Mouse (Mus musculus) heart, adult 2 months (tissue): ENCODE results near the gene Acadvl. TPM values are rescaled to one million over a fixed set of nuclear protein-coding genes. Genes with fewer than 3 reads are reported as not detected.

Experiments
- DNase-seq, 2 experiments: peaks; one replicate each; pipeline ENCODE4 v3.0.0; 2021
- H3K27ac ChIP-seq: fragments of 200-600 bp; 2 replicates; pipeline ENCODE4 v1.8.1; 2022
- H3K27me3 ChIP-seq: fragments of 200-500 bp; 2 replicates; pipeline ENCODE4 v1.6.1; 2012; ENCODE audit warnings: mild to moderate bottlenecking, low read length, inconsistent platforms, mixed read lengths; ENCODE audit not compliant: control insufficient read depth, insufficient read depth
- H3K36me3 ChIP-seq: fragments of 200-500 bp; 2 replicates; pipeline ENCODE4 v1.6.1; 2012; ENCODE audit warnings: low read length, inconsistent platforms; ENCODE audit not compliant: control insufficient read depth, insufficient read depth
- H3K4me1 ChIP-seq: fragments of 200-500 bp; 2 replicates; pipeline ENCODE4 v1.6.1; 2011; ENCODE audit warnings: low read length; ENCODE audit not compliant: control insufficient read depth, insufficient read depth
- H3K4me3 ChIP-seq: fragments of 200-600 bp; 2 replicates; pipeline ENCODE4 v1.8.1; 2022
- H3K79me2 ChIP-seq: fragments of 200-500 bp; replicated peaks from 2 replicates; pipeline ENCODE4 v1.6.1; 2012; ENCODE audit warnings: mild to moderate bottlenecking, inconsistent platforms, low read length, moderate library complexity, mixed read lengths; ENCODE audit not compliant: control insufficient read depth, insufficient read depth
- H3K9ac ChIP-seq: fragments of 200-500 bp; 2 replicates; pipeline ENCODE4 v1.6.1; 2012; ENCODE audit warnings: low read depth, mild to moderate bottlenecking, control low read depth, inconsistent platforms, low read length, mixed read lengths
- CTCF ChIP-seq: fragments of 200-600 bp; IDR thresholded peaks from 2 replicates; pipeline ENCODE4 v1.8.1; 2022; ENCODE audit warnings: antibody characterized with exemption, mild to moderate bottlenecking, moderate library complexity
- EP300 ChIP-seq: fragments of 200-500 bp; IDR thresholded peaks from 2 replicates; pipeline ENCODE4 v1.6.1; 2011; ENCODE audit warnings: low read depth, low read length, control low read depth; ENCODE audit not compliant: insufficient read depth
- POLR2A ChIP-seq: fragments of 200-500 bp; IDR thresholded peaks from 2 replicates; pipeline ENCODE4 v1.6.1; 2011; ENCODE audit warnings: mild to moderate bottlenecking, low read depth, low read length, control low read depth; ENCODE audit not compliant: insufficient read depth
- WGBS: fragments of 180-500 bp; shearing (Covaris S2); methylation state at CpG from one replicate; pipeline ENCODE4 v1.1.7; 2018; 5-methylcytosine and 5-hydroxymethylcytosine counted together
- intact Hi-C: fragments of 180-260 bp; cut with DNase I; formaldehyde crosslinking; loops from one replicate; pipeline ENCODE4 v1.15.1; 2025
- microRNA-seq, 2 experiments: library from miRNA; unstranded; fragments of <30 nt; microRNA quantifications; one replicate each; pipeline ENCODE4 v1.2.0; 2021
- polyA plus RNA-seq: library from polyadenylated mRNA; depleted of rRNA; stranded (reverse); fragments of >200 nt; gene quantifications from 2 replicates; pipeline ENCODE4 v1.2.3, GENCODE M21; 2012; rRNA removed
- total RNA-seq, 2 experiments: library from RNA; stranded (reverse); gene quantifications; 2 replicates each; pipeline ENCODE4 v1.2.3; 2021

Acadvl gene
- total and polyA plus RNA-seq, 3 experiments = 701 to 1,355 (median 1,139) TPM

- Histone ChIP-seq H3K27ac (no peak overlapping the region), H3K4me1 (peaks cover under 1% of the 10 kb centered on the region; the same call in 1 of the 2 replicates), H3K4me3 (no peak overlapping the region), H3K79me2 (no peaks in the 10 kb centered on the region), H3K36me3 (no peaks in the 10 kb centered on the region), H3K9ac (no peak overlapping the region), H3K27me3 (peaks cover 11% of the 10 kb centered on the region)
- DNase-seq = no peak
- WGBS = 36% methylated on average over 5 of the region's 5 CpGs
- intact Hi-C loops = no loop called here
- TF ChIP-seq EP300 = no peak
- TF ChIP-seq POLR2A = no peak
- TF ChIP-seq CTCF = no peak
Measured at GRCm38 (mm10) chr11:69961841-69962240, 53.4 kb downstream of the Acadvl start.

GRCm38 (mm10) chr11:69960616-69961015, 54.6 kb downstream of the Acadvl start:
- H3K27me3 ChIP-seq = peaks cover 7% of the 10 kb centered on the region
- WGBS = 32% methylated on average over 5 of the region's 5 CpGs
- DNase-seq = no peak

More at GRCm38 (mm10) chr11:69960616-69961015, 54.6 kb downstream of the Acadvl start:
- H3K4me3 ChIP-seq = no peak overlapping the region
- intact Hi-C loops = no loop called here
- H3K36me3 ChIP-seq = no peaks in the 10 kb centered on the region
- no peaks in the 10 kb centered on the region for H3K79me2 ChIP-seq
- no peak overlapping the region for H3K9ac ChIP-seq
- no peaks in the 10 kb centered on the region for H3K4me1 ChIP-seq
- no peak for TF ChIP-seq POLR2A
- TF ChIP-seq EP300 = no peak
- TF ChIP-seq CTCF = peak; percentile 34
- no peak overlapping the region for H3K27ac ChIP-seq

Small RNA genes lying within 50 kb of the gene (microRNA-seq; reads per million reads assigned to microRNA genes)
- gene Gm44349 (0 to 0.39 reads per million in 2 experiments), gene Mir324 (1,213 to 1,322 reads per million in 2 experiments)

Other genes with a start within 250 kb of the Acadvl start
Only the 30 nearest of the 38 such genes appear.
- gene Tmem102, start 209.8 kb downstream of the Acadvl start, total RNA-seq = under 1 TPM; 0.25 to 0.29 TPM
- 0.44 and 0.47 TPM in 2 replicates for gene Tmem102, start 209.8 kb downstream of the Acadvl start, polyA plus RNA-seq
- gene Gm39566, start 200.1 kb downstream of the Acadvl start, total RNA-seq = not detected
- gene Gm39566, start 200.1 kb downstream of the Acadvl start, polyA plus RNA-seq = 0.02 and 0.09 TPM in 2 replicates
- gene Spem2, start 196.9 kb downstream of the Acadvl start, total RNA-seq = not detected
- 0.15 and 0.20 TPM in 2 replicates for gene Spem2, start 196.9 kb downstream of the Acadvl start, polyA plus RNA-seq
- not detected for gene Spem1, start 193.2 kb downstream of the Acadvl start, total RNA-seq
- gene Spem1, start 193.2 kb downstream of the Acadvl start, polyA plus RNA-seq = 0.23 and 0.32 TPM in 2 replicates
- 1 to 10 TPM; 3.4 to 5.0 TPM for gene Nlgn2, start 177.6 kb downstream of the Acadvl start, total RNA-seq
- 6.0 and 6.7 TPM in 2 replicates for gene Nlgn2, start 177.6 kb downstream of the Acadvl start, polyA plus RNA-seq
- gene Tmem256, start 176.9 kb downstream of the Acadvl start, total RNA-seq = 100 to 1,000 TPM; 214 to 254 TPM
- gene Tmem256, start 176.9 kb downstream of the Acadvl start, polyA plus RNA-seq = 308 and 350 TPM in 2 replicates
- 10 to 100 TPM; 21.2 to 22.4 TPM for gene Plscr3, start 169.0 kb downstream of the Acadvl start, total RNA-seq
- gene Plscr3, start 169.0 kb downstream of the Acadvl start, polyA plus RNA-seq = 45.3 and 48.3 TPM in 2 replicates
- not detected for gene Tnk1, start 156.7 kb downstream of the Acadvl start, total RNA-seq
- gene Tnk1, start 156.7 kb downstream of the Acadvl start, polyA plus RNA-seq = 0.20 and 0.68 TPM in 2 replicates
- gene Tmem95, start 137.4 kb downstream of the Acadvl start, total RNA-seq = not detected
- not detected in 2 replicates for gene Tmem95, start 137.4 kb downstream of the Acadvl start, polyA plus RNA-seq
- 1 to 10 TPM; 2.3 to 2.6 TPM for gene Kctd11, start 134.0 kb downstream of the Acadvl start, total RNA-seq
- gene Kctd11, start 134.0 kb downstream of the Acadvl start, polyA plus RNA-seq = 2.9 TPM in 2 replicates
- gene Acap1, start 119.9 kb downstream of the Acadvl start, total RNA-seq = 1 to 10 TPM in 1 of 2 experiments, under 1 TPM in 1; 0.65 to 1.1 TPM
- 1.7 and 3.3 TPM in 2 replicates for gene Acap1, start 119.9 kb downstream of the Acadvl start, polyA plus RNA-seq
- gene 2810408A11Rik, start 114.4 kb downstream of the Acadvl start, total RNA-seq = under 1 TPM; 0.23 to 0.34 TPM
- gene 2810408A11Rik, start 114.4 kb downstream of the Acadvl start, polyA plus RNA-seq = 0.15 and 0.41 TPM in 2 replicates
- 10 to 100 TPM; 42.6 to 47.1 TPM for gene Neurl4, start 114.3 kb downstream of the Acadvl start, total RNA-seq
- 31.5 and 54.1 TPM in 2 replicates for gene Neurl4, start 114.3 kb downstream of the Acadvl start, polyA plus RNA-seq
- 10 to 100 TPM; 27.2 to 28.4 TPM for gene Gps2, start 101.5 kb downstream of the Acadvl start, total RNA-seq
- 53.9 and 63.9 TPM in 2 replicates for gene Gps2, start 101.5 kb downstream of the Acadvl start, polyA plus RNA-seq
- 100 to 1,000 TPM; 397 to 444 TPM for gene Eif5a, start 93.5 kb downstream of the Acadvl start, total RNA-seq
- 360 and 540 TPM in 2 replicates for gene Eif5a, start 93.5 kb downstream of the Acadvl start, polyA plus RNA-seq
- 10 to 100 TPM; 16.7 to 22.6 TPM for gene Ybx2, start 79.6 kb downstream of the Acadvl start, total RNA-seq
- 64.2 and 66.2 TPM in 2 replicates for gene Ybx2, start 79.6 kb downstream of the Acadvl start, polyA plus RNA-seq
- gene Slc2a4, start 67.2 kb downstream of the Acadvl start, total RNA-seq = 100 to 1,000 TPM; 363 to 456 TPM
- 516 and 737 TPM in 2 replicates for gene Slc2a4, start 67.2 kb downstream of the Acadvl start, polyA plus RNA-seq
- gene Cldn7, start 50.6 kb downstream of the Acadvl start, total RNA-seq = not detected
- 0.50 and 3.5 TPM in 2 replicates for gene Cldn7, start 50.6 kb downstream of the Acadvl start, polyA plus RNA-seq
- gene Ctdnep1, start 34.3 kb downstream of the Acadvl start, total RNA-seq = 100 to 1,000 TPM; 143 to 144 TPM
- gene Ctdnep1, start 34.3 kb downstream of the Acadvl start, polyA plus RNA-seq = 138 and 190 TPM in 2 replicates
- 10 to 100 TPM; 39.0 to 42.2 TPM for gene Elp5, start 32.9 kb downstream of the Acadvl start, total RNA-seq
- gene Elp5, start 32.9 kb downstream of the Acadvl start, polyA plus RNA-seq = 61.6 and 78.5 TPM in 2 replicates
- gene Gabarap, start 24.3 kb downstream of the Acadvl start, total RNA-seq = 100 to 1,000 TPM; 284 to 340 TPM
- gene Gabarap, start 24.3 kb downstream of the Acadvl start, polyA plus RNA-seq = 469 and 750 TPM in 2 replicates
- gene Phf23, start 19.6 kb downstream of the Acadvl start, total RNA-seq = 10 to 100 TPM; 18.1 to 22.8 TPM
- 11.5 and 17.6 TPM in 2 replicates for gene Phf23, start 19.6 kb downstream of the Acadvl start, polyA plus RNA-seq
- 1 to 10 TPM; 4.1 to 4.9 TPM for gene Dvl2, start 14.8 kb downstream of the Acadvl start, total RNA-seq
- gene Dvl2, start 14.8 kb downstream of the Acadvl start, polyA plus RNA-seq = 6.1 and 7.4 TPM in 2 replicates
- 1 to 10 TPM; 5.2 to 5.7 TPM for gene Dlg4, start 1.5 kb upstream of the Acadvl start, total RNA-seq
- 6.9 and 9.8 TPM in 2 replicates for gene Dlg4, start 1.5 kb upstream of the Acadvl start, polyA plus RNA-seq
- gene Asgr1, start 38.7 kb upstream of the Acadvl start, total RNA-seq = not detected
- gene Asgr1, start 38.7 kb upstream of the Acadvl start, polyA plus RNA-seq = 0.50 TPM in 1 of 2 replicates, not detected in the other
- under 1 TPM in 1 of 2 experiments, not detected in 1; 0.16 TPM for gene Asgr2, start 77.2 kb upstream of the Acadvl start, total RNA-seq
- gene Asgr2, start 77.2 kb upstream of the Acadvl start, polyA plus RNA-seq = 0.31 and 0.56 TPM in 2 replicates
- 1 to 10 TPM; 5.6 to 6.7 TPM for gene Mgl2, start 114.9 kb upstream of the Acadvl start, total RNA-seq
- 7.4 and 9.7 TPM in 2 replicates for gene Mgl2, start 114.9 kb upstream of the Acadvl start, polyA plus RNA-seq
- gene Clec10a, start 140.8 kb upstream of the Acadvl start, total RNA-seq = 1 to 10 TPM; 1.7 to 3.2 TPM
- gene Clec10a, start 140.8 kb upstream of the Acadvl start, polyA plus RNA-seq = 2.8 and 3.8 TPM in 2 replicates
- gene Slc16a11, start 197.3 kb upstream of the Acadvl start, total RNA-seq = under 1 TPM; 0.34 to 0.52 TPM
- gene Slc16a11, start 197.3 kb upstream of the Acadvl start, polyA plus RNA-seq = 1.1 and 9.6 TPM in 2 replicates
- gene Slc16a13, start 205.7 kb upstream of the Acadvl start, total RNA-seq = 1 to 10 TPM; 2.2 to 2.8 TPM
- 4.0 and 7.4 TPM in 2 replicates for gene Slc16a13, start 205.7 kb upstream of the Acadvl start, polyA plus RNA-seq